Mouse (Mus musculus): ENCODE data around the gene Clcn6. TPM values are rescaled to one million over a fixed set of nuclear protein-coding genes. Genes with fewer than 3 reads are reported as not detected.

Clcn6 gene
- total RNA-seq (2014; rRNA removed), result 58.2 and 64.9 TPM in 2 replicates
- polyA plus RNA-seq (2015; fragmentation: Nextera tagmentation; extraction: Ambion mirVana), result 26.1 and 26.5 TPM in 2 replicates

DNA sequence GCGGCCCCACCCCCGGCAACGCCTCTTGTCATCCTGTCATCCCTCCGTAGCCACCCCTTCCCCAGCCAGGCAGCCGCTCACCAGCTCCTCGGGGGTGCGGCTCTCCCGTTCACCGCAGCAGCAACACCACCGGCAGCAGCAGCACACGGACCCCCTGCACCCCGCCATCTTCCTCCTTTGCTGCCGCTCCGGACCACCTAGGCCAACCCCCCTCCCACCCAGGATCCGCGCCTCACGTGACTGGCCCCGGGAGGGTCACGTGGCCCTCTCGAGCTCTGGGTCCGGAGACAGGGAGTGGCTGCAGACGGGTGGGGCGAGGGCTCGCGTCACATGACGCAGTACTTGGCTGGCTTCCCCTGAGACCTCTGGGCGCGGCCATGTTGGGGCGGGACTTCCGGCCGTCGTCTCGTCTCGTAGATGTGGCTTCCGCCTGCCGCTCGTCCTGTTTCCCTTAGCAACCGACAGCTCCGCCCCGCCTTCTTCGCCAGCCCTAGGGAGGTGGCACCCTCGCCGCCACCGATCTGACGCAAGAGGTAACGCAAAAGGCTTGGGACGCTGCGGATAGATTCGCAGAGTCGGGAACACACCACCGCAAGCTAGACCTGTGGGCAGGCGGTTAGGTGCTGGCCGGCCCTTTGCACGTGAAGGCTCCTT is at the start of gene Clcn6, which contains the start of gene Mthfr:
Gene Clcn6, minus strand, starts transcription at position 222 of the 654 bp plus-strand sequence.
Gene Mthfr, plus strand, starts transcription at position 478 of the 654 bp plus-strand sequence.
- peak within 1 kb of the TSS; percentile 83 for H3K4me3 ChIP-seq (ENCODE audit: low read depth, low read length)
- DNase-seq (ENCODE audit: low spot score), result peak; percentile 100
- peak within 1 kb of the TSS; percentile 77 for H3K4me2 ChIP-seq (ENCODE audit: low read depth, low read length, poor library complexity, severe bottlenecking)
- H3K27me3 ChIP-seq (ENCODE audit: insufficient read depth, low read length), result no peaks in the 10 kb centered on the region
- peak within 1 kb of the TSS; percentile 91 for H3K9ac ChIP-seq (replicated peaks; ENCODE audit: low read length, poor library complexity, severe bottlenecking)
- H3K9me3 ChIP-seq (ENCODE audit: low read length), result no peaks in the 10 kb centered on the region
- under 1% methylated on average over 54 of the region's 54 CpGs for WGBS
- no peak for TF ChIP-seq CTCF (IDR thresholded peaks at IDR 0.05)
- H3K4me1 ChIP-seq (ENCODE audit: insufficient read depth, low read length), result peaks cover 20% of the 10 kb centered on the region
- peak within 1 kb of the TSS; percentile 92 for H3K27ac ChIP-seq (ENCODE audit: low read depth, low read length)
- peaks cover 3% of the 10 kb centered on the region; the same call in 1 of the 2 replicates for H3K36me3 ChIP-seq (ENCODE audit: insufficient read depth, low read length)
- peak; percentile 94 for ATAC-seq (ENCODE audit: low FRiP score)

GRCm38 (mm10) chr4:148087907-148088527 is 49.4 kb upstream of the Clcn6 start, which contains the start of gene Agtrap:
TSS of gene Agtrap (minus strand) at chr4:148088031.
- Histone ChIP-seq H3K27me3 (ENCODE audit: insufficient read depth, low read length) (no peaks in the 10 kb centered on the region), H3K4me3 (ENCODE audit: low read depth, low read length) (peak within 1 kb of the TSS; percentile 44), H3K4me2 (ENCODE audit: low read depth, low read length, poor library complexity, severe bottlenecking) (peak within 1 kb of the TSS; percentile 65), H3K9ac (replicated peaks; ENCODE audit: low read length, poor library complexity, severe bottlenecking) (peak within 1 kb of the TSS; percentile 62), H3K36me3 (ENCODE audit: insufficient read depth, low read length) (no peaks in the 10 kb centered on the region), H3K9me3 (ENCODE audit: low read length) (no peaks in the 10 kb centered on the region), H3K27ac (ENCODE audit: low read depth, low read length) (peak within 1 kb of the TSS; percentile 70), H3K4me1 (ENCODE audit: insufficient read depth, low read length) (peaks cover 7% of the 10 kb centered on the region; the same call in 1 of the 2 replicates)
- ATAC-seq (ENCODE audit: low FRiP score) (peak; percentile 92), DNase-seq (ENCODE audit: low spot score) (peak; percentile 94)
- 4% methylated on average over 33 of the region's 34 CpGs for WGBS
- no peak for TF ChIP-seq CTCF (IDR thresholded peaks at IDR 0.05)

GRCm38 (mm10) chr4:148087091-148087906 is 48.7 kb upstream of the Clcn6 start:
- Histone ChIP-seq H3K36me3 (ENCODE audit: insufficient read depth, low read length) (no peaks in the 10 kb centered on the region), H3K4me1 (ENCODE audit: insufficient read depth, low read length) (peaks cover 7% of the 10 kb centered on the region; the same call in 1 of the 2 replicates), H3K4me2 (ENCODE audit: low read depth, low read length, poor library complexity, severe bottlenecking) (peak overlapping the region; percentile 65), H3K4me3 (ENCODE audit: low read depth, low read length) (peak overlapping the region; percentile 44), H3K27ac (ENCODE audit: low read depth, low read length) (peak overlapping the region; percentile 19; the same call in 1 of the 2 replicates), H3K27me3 (ENCODE audit: insufficient read depth, low read length) (no peaks in the 10 kb centered on the region), H3K9ac (replicated peaks; ENCODE audit: low read length, poor library complexity, severe bottlenecking) (peak overlapping the region; percentile 62), H3K9me3 (ENCODE audit: low read length) (no peaks in the 10 kb centered on the region)
- ATAC-seq (ENCODE audit: low FRiP score) (peak; percentile 45), DNase-seq (ENCODE audit: low spot score) (no peak)
- 6% methylated on average over 22 of the region's 30 CpGs for WGBS
- no peak for TF ChIP-seq CTCF (IDR thresholded peaks at IDR 0.05)

DNA sequence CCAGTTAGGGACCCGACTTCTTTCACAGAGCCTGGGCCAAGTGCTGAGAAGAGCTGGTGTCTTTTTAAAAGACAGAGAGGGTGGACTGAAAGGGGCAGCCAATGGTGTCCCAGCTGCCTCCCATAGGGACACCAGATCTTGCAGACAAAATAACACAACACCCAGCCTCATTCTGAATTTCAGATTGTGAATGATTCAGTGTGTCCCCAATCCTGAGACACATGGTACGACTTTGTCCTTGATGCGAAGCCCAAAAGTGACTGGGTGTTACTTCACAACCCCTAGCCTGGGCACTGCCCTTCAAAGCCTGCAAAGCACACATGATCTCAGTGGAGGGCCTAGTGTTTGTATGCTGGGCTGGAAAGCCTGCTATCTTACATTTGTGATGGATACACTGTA is 47.3 kb upstream of the Clcn6 start:
- no peak for ATAC-seq (ENCODE audit: low FRiP score)
- H3K4me3 ChIP-seq (ENCODE audit: low read depth, low read length), result no peak overlapping the region

GRCm38 (mm10) chr4:148085131-148085906 is 46.7 kb upstream of the Clcn6 start:
- peaks cover 7% of the 10 kb centered on the region; the same call in 1 of the 2 replicates for H3K4me1 ChIP-seq (ENCODE audit: insufficient read depth, low read length)
- no peak for DNase-seq (ENCODE audit: low spot score)
- H3K4me3 ChIP-seq (ENCODE audit: low read depth, low read length), result no peak overlapping the region
- 49% methylated on average over 10 of the region's 10 CpGs for whole genome bisulfite sequencing
- no peak overlapping the region for H3K4me2 ChIP-seq (ENCODE audit: low read depth, low read length, poor library complexity, severe bottlenecking)
- H3K36me3 ChIP-seq (ENCODE audit: insufficient read depth, low read length), result no peaks in the 10 kb centered on the region
- no peak for ATAC-seq (ENCODE audit: low FRiP score)
- no peak for TF ChIP-seq CTCF (IDR thresholded peaks at IDR 0.05)
- H3K27ac ChIP-seq (ENCODE audit: low read depth, low read length), result no peak overlapping the region
- no peaks in the 10 kb centered on the region for H3K27me3 ChIP-seq (ENCODE audit: insufficient read depth, low read length)
- H3K9me3 ChIP-seq (ENCODE audit: low read length), result no peaks in the 10 kb centered on the region
- H3K9ac ChIP-seq (replicated peaks; ENCODE audit: low read length, poor library complexity, severe bottlenecking), result no peak overlapping the region

More for the DNA sequence above, 47.3 kb upstream of the Clcn6 start:
- TF ChIP-seq CTCF (IDR thresholded peaks at IDR 0.05), result no peak
- Histone ChIP-seq H3K4me1 (ENCODE audit: insufficient read depth, low read length) (peaks cover 7% of the 10 kb centered on the region; the same call in 1 of the 2 replicates), H3K9ac (replicated peaks; ENCODE audit: low read length, poor library complexity, severe bottlenecking) (no peak overlapping the region), H3K4me2 (ENCODE audit: low read depth, low read length, poor library complexity, severe bottlenecking) (no peak overlapping the region), H3K9me3 (ENCODE audit: low read length) (no peaks in the 10 kb centered on the region), H3K27me3 (ENCODE audit: insufficient read depth, low read length) (no peaks in the 10 kb centered on the region), H3K36me3 (ENCODE audit: insufficient read depth, low read length) (no peaks in the 10 kb centered on the region), H3K27ac (ENCODE audit: low read depth, low read length) (no peak overlapping the region)
- DNase-seq (ENCODE audit: low spot score), result no peak
- 65% methylated on average over 3 of the region's 3 CpGs for WGBS
